Mouse (Mus musculus): ENCODE data around the gene Gm38119. TPM values are rescaled to one million over a fixed set of nuclear protein-coding genes. Genes with fewer than 3 reads are reported as not detected.

The Gm38119 gene
- polyA plus RNA-seq, 1 experiment from 2014 or later: not detected

Other genes with a start within 250 kb of the Gm38119 start
- not detected in 2 replicates for gene Sprr4, start 238.6 kb downstream of the Gm38119 start, polyA plus RNA-seq (2015; fragmentation: Nextera tagmentation; extraction: Ambion mirVana)
- not detected in 2 replicates for gene 2310046K23Rik, start 204.6 kb downstream of the Gm38119 start, polyA plus RNA-seq (2015; fragmentation: Nextera tagmentation; extraction: Ambion mirVana)
- gene Ivl, start 165.4 kb downstream of the Gm38119 start, polyA plus RNA-seq (2015; fragmentation: Nextera tagmentation; extraction: Ambion mirVana): not detected in 2 replicates
- gene Smcp, start 150.1 kb downstream of the Gm38119 start, polyA plus RNA-seq (2015; fragmentation: Nextera tagmentation; extraction: Ambion mirVana): not detected in 2 replicates
- gene 2210017I01Rik, start 131.6 kb downstream of the Gm38119 start, polyA plus RNA-seq (2015; fragmentation: Nextera tagmentation; extraction: Ambion mirVana): not detected in 2 replicates
- gene Lce6a, start 117.4 kb downstream of the Gm38119 start, polyA plus RNA-seq (2015; fragmentation: Nextera tagmentation; extraction: Ambion mirVana): not detected in 2 replicates
- gene Lce1a1, start 90.8 kb downstream of the Gm38119 start, polyA plus RNA-seq (2015; fragmentation: Nextera tagmentation; extraction: Ambion mirVana): not detected in 2 replicates
- not detected in 2 replicates for gene Lce1b, start 82.2 kb downstream of the Gm38119 start, polyA plus RNA-seq (2015; fragmentation: Nextera tagmentation; extraction: Ambion mirVana)
- gene Lce1a2, start 68.8 kb downstream of the Gm38119 start, polyA plus RNA-seq (2015; fragmentation: Nextera tagmentation; extraction: Ambion mirVana): not detected in 2 replicates
- gene Lce1c, start 59.8 kb downstream of the Gm38119 start, polyA plus RNA-seq (2015; fragmentation: Nextera tagmentation; extraction: Ambion mirVana): not detected in 2 replicates
- not detected in 2 replicates for gene Lce1d, start 51.9 kb downstream of the Gm38119 start, polyA plus RNA-seq (2015; fragmentation: Nextera tagmentation; extraction: Ambion mirVana)
- gene Lce1e, start 30.0 kb downstream of the Gm38119 start, polyA plus RNA-seq (2015; fragmentation: Nextera tagmentation; extraction: Ambion mirVana): not detected in 2 replicates
- gene Lce1f, start 18.7 kb downstream of the Gm38119 start, polyA plus RNA-seq (2015; fragmentation: Nextera tagmentation; extraction: Ambion mirVana): not detected in 2 replicates
- gene Lce1g, start 13.2 kb upstream of the Gm38119 start, polyA plus RNA-seq (2015; fragmentation: Nextera tagmentation; extraction: Ambion mirVana): not detected in 2 replicates
- not detected in 2 replicates for gene Lce1h, start 26.0 kb upstream of the Gm38119 start, polyA plus RNA-seq (2015; fragmentation: Nextera tagmentation; extraction: Ambion mirVana)
- gene Lce1i, start 39.8 kb upstream of the Gm38119 start, polyA plus RNA-seq (2015; fragmentation: Nextera tagmentation; extraction: Ambion mirVana): not detected in 2 replicates
- gene Lce1j, start 51.4 kb upstream of the Gm38119 start, polyA plus RNA-seq (2015; fragmentation: Nextera tagmentation; extraction: Ambion mirVana): not detected in 2 replicates
- gene Lce1k, start 68.8 kb upstream of the Gm38119 start, polyA plus RNA-seq (2015; fragmentation: Nextera tagmentation; extraction: Ambion mirVana): not detected in 2 replicates
- not detected in 2 replicates for gene Kprp, start 88.2 kb upstream of the Gm38119 start, polyA plus RNA-seq (2015; fragmentation: Nextera tagmentation; extraction: Ambion mirVana)
- not detected in 2 replicates for gene Lce1l, start 112.2 kb upstream of the Gm38119 start, polyA plus RNA-seq (2015; fragmentation: Nextera tagmentation; extraction: Ambion mirVana)
- not detected in 2 replicates for gene 2310050C09Rik, start 131.1 kb upstream of the Gm38119 start, polyA plus RNA-seq (2015; fragmentation: Nextera tagmentation; extraction: Ambion mirVana)
- not detected in 2 replicates for gene Lce3a, start 187.1 kb upstream of the Gm38119 start, polyA plus RNA-seq (2015; fragmentation: Nextera tagmentation; extraction: Ambion mirVana)
- gene Lce3b, start 193.9 kb upstream of the Gm38119 start, polyA plus RNA-seq (2015; fragmentation: Nextera tagmentation; extraction: Ambion mirVana): not detected in 2 replicates
- gene Lce3c, start 205.4 kb upstream of the Gm38119 start, polyA plus RNA-seq (2015; fragmentation: Nextera tagmentation; extraction: Ambion mirVana): not detected in 2 replicates
- gene Lce3d, start 218.3 kb upstream of the Gm38119 start, polyA plus RNA-seq (2015; fragmentation: Nextera tagmentation; extraction: Ambion mirVana): not detected in 2 replicates
- not detected in 2 replicates for gene Lce3e, start 228.0 kb upstream of the Gm38119 start, polyA plus RNA-seq (2015; fragmentation: Nextera tagmentation; extraction: Ambion mirVana)